Mouse (Mus musculus) embryo, embryonic 11.5 days (tissue): Measurements from ENCODE around the gene Skiv2l.
"Not testable (repeated sequence)": the region's sequence is repeated elsewhere in the genome, so short reads cannot be mapped to it uniquely, and the experiment has no call there.

ENCODE experiments used
- DNase-seq: peaks from one replicate; pipeline ENCODE4 v3.0.0-alpha.2; 2012; ENCODE audit warnings: low read depth, low spot score

Skiv2l gene

GRCm38 (mm10) chr17:34813747-34814146 lies 36.3 kb downstream of the Skiv2l start:
- not testable (repeated sequence) for DNase-seq

- no peak for DNase-seq
These were observed 38.7 kb downstream of the Skiv2l start for GRCm38 (mm10) chr17:34811275-34811674.

- not testable (repeated sequence) for DNase-seq
These were observed 39.2 kb downstream of the Skiv2l start for GRCm38 (mm10) chr17:34810811-34811210.

GRCm38 (mm10) chr17:34810411-34810810 lies 39.6 kb downstream of the Skiv2l start:
- not testable (repeated sequence) for DNase-seq

GRCm38 (mm10) chr17:34808599-34809205 lies 41.3 kb downstream of the Skiv2l start:
- no peak for DNase-seq

GRCm38 (mm10) chr17:34807176-34807575 lies 42.8 kb downstream of the Skiv2l start:
- no peak for DNase-seq

- no peak for DNase-seq
These were observed 45.0 kb downstream of the Skiv2l start for GRCm38 (mm10) chr17:34804871-34805562.

GRCm38 (mm10) chr17:34804301-34804700 lies 45.7 kb downstream of the Skiv2l start, which contains the start of gene Cyp21a1:
Gene Cyp21a1 (minus strand): TSS chr17:34804561.
- DNase-seq: not testable (repeated sequence)

- DNase-seq: not testable (repeated sequence)
These were observed 46.6 kb downstream of the Skiv2l start for GRCm38 (mm10) chr17:34803367-34803766.

GRCm38 (mm10) chr17:34802756-34803155 lies 47.3 kb downstream of the Skiv2l start:
- DNase-seq: not testable (repeated sequence)

- not testable (repeated sequence) for DNase-seq
These were observed 49.2 kb downstream of the Skiv2l start for GRCm38 (mm10) chr17:34800781-34801305.

- DNase-seq: no peak
These were observed 50.5 kb downstream of the Skiv2l start for GRCm38 (mm10) chr17:34799531-34799925.

GRCm38 (mm10) chr17:34798866-34799530 lies 51.0 kb downstream of the Skiv2l start:
- DNase-seq: no peak

GRCm38 (mm10) chr17:34798071-34798470 lies 51.9 kb downstream of the Skiv2l start:
- DNase-seq: not testable (repeated sequence)

- not testable (repeated sequence) for DNase-seq
These were observed 52.6 kb downstream of the Skiv2l start for GRCm38 (mm10) chr17:34797211-34797995.

- DNase-seq: no peak
These were observed 53.5 kb downstream of the Skiv2l start for GRCm38 (mm10) chr17:34796311-34797140.

GRCm38 (mm10) chr17:34795633-34796032 lies 54.4 kb downstream of the Skiv2l start:
- peak; percentile 9 for DNase-seq

GRCm38 (mm10) chr17:34795016-34795415 lies 55.0 kb downstream of the Skiv2l start:
- no peak for DNase-seq
